Mouse (Mus musculus): ENCODE measurements around the gene Edn2.
A peak's percentile ranks its signal among the peaks of the same experiment; 100 is the strongest.

Gene Edn2

DNA sequence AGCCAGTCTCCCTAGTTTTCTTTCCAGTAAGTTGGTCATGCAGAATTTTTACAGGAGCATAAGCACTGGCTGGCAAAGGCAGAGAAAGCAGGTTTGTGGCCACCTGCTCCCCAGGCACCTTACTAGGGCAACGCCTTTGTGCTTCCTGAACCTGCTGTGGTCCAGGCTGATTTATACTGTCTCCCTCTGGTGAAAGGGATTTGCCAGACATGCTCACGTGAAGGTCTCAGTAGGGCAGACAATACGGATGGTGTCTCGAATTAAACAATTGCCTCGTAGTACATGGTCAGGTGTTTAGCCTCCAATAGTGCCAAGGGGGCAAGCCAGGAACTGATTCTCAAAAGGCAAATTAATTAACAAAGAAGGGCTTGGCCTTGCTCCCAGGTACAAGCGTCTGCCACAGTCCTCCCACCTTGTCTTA lies 45.5 kb downstream of the Edn2 start:
- no peak for DNase-seq

DNA sequence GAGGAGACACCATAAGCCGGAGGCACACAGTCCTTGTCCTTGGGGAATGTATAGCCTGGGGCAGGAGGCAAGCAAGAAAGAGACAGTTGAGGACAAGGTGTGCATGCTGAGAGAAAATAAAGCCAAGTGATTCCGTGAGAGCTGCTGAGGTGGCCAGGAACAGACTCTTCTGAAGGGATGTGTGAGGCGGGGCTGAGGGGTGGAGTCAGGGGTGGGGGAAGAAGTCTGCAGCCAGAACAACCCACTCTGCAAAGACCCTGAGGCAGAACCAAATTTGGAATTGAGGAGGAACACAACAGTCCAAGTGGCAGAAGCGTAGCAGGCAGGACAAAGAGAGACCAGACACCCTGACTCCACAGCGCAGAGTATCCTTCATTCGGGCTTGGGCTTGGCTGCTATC lies 51.1 kb downstream of the Edn2 start:
- no peak for DNase-seq

DNA sequence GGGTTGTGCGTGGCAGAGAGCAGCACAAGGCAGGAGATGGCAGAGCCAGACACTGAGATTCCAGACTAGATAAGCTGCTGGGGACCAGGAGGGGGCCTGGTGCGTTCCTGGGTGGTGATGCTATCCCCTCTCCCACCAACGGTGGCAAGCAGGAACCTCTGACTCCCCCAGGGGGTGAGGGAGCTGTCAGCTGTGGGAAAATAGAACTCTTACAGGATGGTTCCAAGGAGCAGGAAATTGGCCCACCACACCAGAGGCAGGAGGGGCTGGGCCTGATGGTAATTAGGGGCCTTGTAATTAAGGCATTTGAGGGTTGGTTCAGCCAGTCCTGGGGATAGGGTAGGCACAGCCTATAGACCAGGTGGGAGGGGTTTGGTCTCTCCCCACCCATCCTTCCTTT lies 51.8 kb downstream of the Edn2 start:
- DNase-seq: no peak

DNA sequence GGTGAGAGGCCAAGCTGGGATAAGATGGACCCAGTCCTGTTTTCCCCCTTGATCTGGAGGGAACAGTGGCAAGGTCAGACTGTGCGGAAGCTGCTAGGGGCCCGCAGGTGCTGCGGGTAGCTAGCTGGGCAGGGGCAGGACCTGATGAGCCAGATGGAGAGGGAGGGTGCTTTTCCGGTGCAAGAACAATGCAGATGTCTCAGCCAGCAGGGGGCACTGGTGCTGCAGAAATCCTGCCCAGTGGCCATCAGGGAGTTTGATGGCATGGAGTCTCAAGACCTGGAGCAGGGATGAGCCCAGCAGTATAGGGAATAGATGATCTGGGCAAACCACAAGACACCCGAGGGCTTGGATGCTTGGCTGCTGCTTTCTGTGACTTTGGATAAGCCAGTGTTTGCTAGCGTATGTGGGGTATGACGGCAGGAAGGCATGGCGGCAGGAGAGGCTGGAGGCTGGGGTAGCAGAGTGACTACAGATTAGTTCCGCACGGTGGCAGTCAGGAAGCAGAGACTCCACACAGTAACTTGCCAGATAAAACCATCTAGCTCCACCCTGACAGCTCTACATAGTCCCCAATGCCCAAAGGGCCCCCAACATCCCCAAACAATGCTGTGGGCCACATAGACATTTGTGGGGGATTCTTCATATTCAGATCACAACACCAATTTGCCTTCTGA lies 55.0 kb downstream of the Edn2 start:
- DNase-seq: peak; percentile 65

DNA sequence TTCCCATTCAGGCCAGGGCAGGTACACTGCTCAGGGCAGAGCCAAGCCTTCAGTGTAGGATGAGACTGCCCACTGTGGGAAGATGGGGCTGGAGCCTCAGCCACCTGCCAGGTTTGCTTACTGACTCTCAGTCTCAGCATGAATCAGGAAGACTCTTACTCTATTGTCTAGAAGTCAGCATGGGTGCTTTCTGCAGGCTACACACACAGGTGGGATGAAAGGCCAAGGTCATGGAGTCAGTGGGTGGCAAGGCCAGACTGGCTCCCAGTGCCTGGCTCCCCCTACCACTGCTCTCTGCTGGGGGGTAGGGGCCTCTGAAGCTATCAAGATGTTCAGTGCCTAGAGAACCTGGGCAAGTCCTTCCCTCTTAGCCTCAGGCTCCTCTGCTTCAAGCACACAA lies 55.9 kb downstream of the Edn2 start:
- no peak for DNase-seq

All from kidney, postnatal 10 days (tissue).